Mouse (Mus musculus) MEL (cell line): ENCODE measurements at regions not wholly inside any gene's neighbourhood (a gene's known extent, or its start where the extent isn't known, plus 50 kb on each side); places are given as distances from the start of the nearest gene placed in this dataset.
"Not testable (repeated sequence)": the region's sequence is repeated elsewhere in the genome, so short reads cannot be mapped to it uniquely, and the experiment has no call there.

ENCODE experiments used
- DNase-seq: peaks from one replicate; pipeline ENCODE4 v3.0.0; 2011; ENCODE audit warnings: low read depth, low spot score
- H3K27ac ChIP-seq: 2 replicates; pipeline ENCODE4 v1.5.1; 2012; ENCODE audit warnings: low read depth, mild to moderate bottlenecking, control low read depth, low read length, moderate library complexity; ENCODE audit not compliant: control insufficient read depth
- H3K27me3 ChIP-seq, 2 experiments: fragments of 150-350 bp in 1 of 2; sonication (generic) in 1 of 2; 2 replicates each; pipeline ENCODE4 v1.6.1; 2012; ENCODE audit warnings: low read length in 2 of 2, mild to moderate bottlenecking in 2 of 2, improper control_type of control experiment in 1 of 2, moderate library complexity in 1 of 2; ENCODE audit not compliant: insufficient read depth in 2 of 2, control insufficient read depth in 1 of 2
- H3K36me3 ChIP-seq, 2 experiments: 2 replicates each; pipeline ENCODE4 v1.6.1; 2012 to 2014; ENCODE audit warnings: low read length in 2 of 2, improper control_type of control experiment in 1 of 2, inconsistent platforms in 1 of 2, mild to moderate bottlenecking in 1 of 2; ENCODE audit not compliant: insufficient read depth in 2 of 2, control insufficient read depth in 1 of 2
- H3K4me1 ChIP-seq, 2 experiments: fragments of 150-350 bp in 1 of 2; sonication (generic) in 1 of 2; 2 replicates each; pipeline ENCODE4 v1.6.1; 2012; ENCODE audit warnings: low read length in 2 of 2, improper control_type of control experiment in 1 of 2, mild to moderate bottlenecking in 1 of 2; ENCODE audit not compliant: insufficient read depth in 2 of 2, control insufficient read depth in 1 of 2
- H3K4me3 ChIP-seq, 2 experiments: fragments of 150-350 bp in 1 of 2; sonication (generic) in 1 of 2; 2 replicates each; pipeline ENCODE4 v1.5.1; 2012; ENCODE audit warnings: low read depth in 2 of 2, low read length in 2 of 2, mild to moderate bottlenecking in 2 of 2, moderate library complexity in 2 of 2, control low read depth in 1 of 2, improper control_type of control experiment in 1 of 2; ENCODE audit not compliant: control insufficient read depth in 1 of 2, insufficient read depth in 1 of 2
- H3K79me2 ChIP-seq: 2 replicates; pipeline ENCODE4 v1.6.1; 2012; ENCODE audit warnings: mild to moderate bottlenecking, low read length, moderate library complexity; ENCODE audit not compliant: control insufficient read depth, poor library complexity, insufficient read depth
- H3K9ac ChIP-seq: 2 replicates; pipeline ENCODE4 v1.6.1; 2012; ENCODE audit warnings: low read depth, mild to moderate bottlenecking, control low read depth, low read length, moderate library complexity; ENCODE audit not compliant: control insufficient read depth, poor library complexity, severe bottlenecking
- H3K9me3 ChIP-seq: fragments of 150-350 bp; sonication (generic); replicated peaks from 2 replicates; pipeline ENCODE4 v1.6.1; 2012; ENCODE audit warnings: mild to moderate bottlenecking, low read length, improper control_type of control experiment, moderate library complexity; ENCODE audit not compliant: insufficient read depth
- CHD2 ChIP-seq: IDR thresholded peaks from 2 replicates; pipeline ENCODE4 v1.6.1; 2011; ENCODE audit warnings: low read length, improper control_type of control experiment
- MAX ChIP-seq: IDR thresholded peaks from 2 replicates; pipeline ENCODE4 v1.6.1; 2011; ENCODE audit warnings: low read length, improper control_type of control experiment
- MYB ChIP-seq: IDR thresholded peaks from 2 replicates; pipeline ENCODE4 v1.6.1; 2011; ENCODE audit warnings: mild to moderate bottlenecking, low read depth, low read length, improper control_type of control experiment
- MYC ChIP-seq: IDR thresholded peaks from 2 replicates; pipeline ENCODE4 v1.6.1; 2011; ENCODE audit warnings: low read depth, mild to moderate bottlenecking, low read length, improper control_type of control experiment, moderate library complexity
- POLR2AphosphoS5 ChIP-seq: IDR thresholded peaks from 2 replicates; pipeline ENCODE4 v1.6.1; 2012; ENCODE audit warnings: low read depth, borderline replicate concordance, mild to moderate bottlenecking, inconsistent platforms, low read length, moderate library complexity, mixed read lengths
- RCOR1 ChIP-seq: IDR thresholded peaks from 2 replicates; pipeline ENCODE4 v1.6.1; 2012; ENCODE audit warnings: low read depth, mild to moderate bottlenecking, inconsistent platforms, low read length, improper control_type of control experiment
- TBP ChIP-seq: IDR thresholded peaks from 2 replicates; pipeline ENCODE4 v1.8.0; 2011; ENCODE audit warnings: low read depth, low read length, improper control_type of control experiment
- USF1 ChIP-seq: IDR thresholded peaks from 2 replicates; pipeline ENCODE4 v1.6.1; 2014; ENCODE audit warnings: low read depth, mild to moderate bottlenecking, inconsistent platforms, low read length, improper control_type of control experiment, moderate library complexity

- Histone ChIP-seq H3K27ac (no peak overlapping the region), H3K4me1 (no peaks in the 10 kb centered on the region), H3K9ac (no peak overlapping the region), H3K79me2 (no peaks in the 10 kb centered on the region), H3K27me3 (no peaks in the 10 kb centered on the region), H3K9me3 (no peaks in the 10 kb centered on the region), H3K4me3 (no peak overlapping the region), H3K36me3 (no peaks in the 10 kb centered on the region)
- DNase-seq = peak; percentile 1
- TF ChIP-seq MYB (no peak), USF1 (no peak), CHD2 (no peak)
Observed at GRCm38 (mm10) chr9:25809562-25809961, 328.2 kb downstream of the Eepd1 start.

GRCm38 (mm10) chr9:25833295-25833694, 351.9 kb downstream of the Eepd1 start:
- no peak overlapping the region for H3K9ac ChIP-seq
- H3K4me1 ChIP-seq = no peaks in the 10 kb centered on the region
- no peaks in the 10 kb centered on the region for H3K27me3 ChIP-seq
- H3K79me2 ChIP-seq = no peaks in the 10 kb centered on the region
- no peak for TF ChIP-seq RCOR1
- no peak for TF ChIP-seq POLR2AphosphoS5
- no peak for TF ChIP-seq TBP
- no peak for TF ChIP-seq MYC
- no peak for TF ChIP-seq MAX
- TF ChIP-seq, all 39 proteins: peak for 0
- Histone ChIP-seq H3K27ac (no peak overlapping the region), H3K9me3 (no peaks in the 10 kb centered on the region), H3K4me3 (no peak overlapping the region), H3K36me3 (no peaks in the 10 kb centered on the region)
- no peak for DNase-seq

- H3K79me2 ChIP-seq, H3K27me3 ChIP-seq, H3K9me3 ChIP-seq, H3K27ac ChIP-seq, H3K9ac ChIP-seq, DNase-seq, H3K4me1 ChIP-seq, H3K36me3 ChIP-seq, H3K4me3 ChIP-seq: not testable (repeated sequence)
Observed at GRCm38 (mm10) chr9:25849914-25850313, 368.6 kb downstream of the Eepd1 start.

- H3K4me1 ChIP-seq, H3K36me3 ChIP-seq, H3K79me2 ChIP-seq, DNase-seq, H3K9me3 ChIP-seq, H3K9ac ChIP-seq, H3K27ac ChIP-seq, H3K27me3 ChIP-seq, H3K4me3 ChIP-seq: not testable (repeated sequence)
Observed at GRCm38 (mm10) chr9:25850608-25851007, 369.3 kb downstream of the Eepd1 start.
